Mouse (Mus musculus): ENCODE measurements around the gene Gabpb2. TPM values are rescaled to one million over a fixed set of nuclear protein-coding genes. Genes with fewer than 3 reads are reported as not detected.
"Not testable (repeated sequence)": the region's sequence is repeated elsewhere in the genome, so short reads cannot be mapped to it uniquely, and the experiment has no call there.

Gene Gabpb2
- polyA plus RNA-seq, 1 experiment from 2014 or later = 6.0 TPM

DNA sequence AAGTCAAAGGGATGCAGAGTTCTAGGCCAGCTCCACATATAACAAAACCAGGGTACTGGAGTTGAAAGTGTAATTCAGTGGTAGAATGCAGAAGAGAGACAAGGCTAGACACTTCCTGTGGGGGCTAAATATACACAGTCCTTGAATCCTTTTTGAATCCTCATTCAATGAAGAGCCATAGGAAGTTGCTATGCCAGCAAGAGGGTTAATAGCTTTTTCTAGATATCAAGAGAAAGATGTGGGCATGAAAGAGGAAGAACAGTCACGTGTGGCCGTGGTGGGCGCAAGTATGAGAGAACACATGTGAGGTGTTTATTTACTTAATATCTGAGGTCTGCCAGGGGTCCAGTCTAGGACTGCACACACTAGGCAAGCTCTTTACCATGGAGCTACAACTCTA lies 81.4 kb downstream of the Gabpb2 start:
- H3K4me1 ChIP-seq (ENCODE audit: control insufficient read depth, insufficient read depth, low read length) = peaks cover 10% of the 10 kb centered on the region
- H3K27ac ChIP-seq (ENCODE audit: low read length) = no peak overlapping the region
- 87% methylated on average over 3 of the region's 3 CpGs for WGBS
- H3K4me3 ChIP-seq (ENCODE audit: low read length) = no peak overlapping the region
- no peaks in the 10 kb centered on the region for H3K9me3 ChIP-seq (ENCODE audit: control insufficient read depth, low read length)
- no peaks in the 10 kb centered on the region for H3K36me3 ChIP-seq (ENCODE audit: control insufficient read depth, insufficient read depth, low read length)
- H3K9ac ChIP-seq (ENCODE audit: low read depth, low read length) = no peak overlapping the region
- ATAC-seq = no peak
- H3K4me2 ChIP-seq (ENCODE audit: low read depth, low read length) = no peak overlapping the region
- no peaks in the 10 kb centered on the region for H3K27me3 ChIP-seq (replicated peaks; ENCODE audit: control insufficient read depth, insufficient read depth, low read length)

DNA sequence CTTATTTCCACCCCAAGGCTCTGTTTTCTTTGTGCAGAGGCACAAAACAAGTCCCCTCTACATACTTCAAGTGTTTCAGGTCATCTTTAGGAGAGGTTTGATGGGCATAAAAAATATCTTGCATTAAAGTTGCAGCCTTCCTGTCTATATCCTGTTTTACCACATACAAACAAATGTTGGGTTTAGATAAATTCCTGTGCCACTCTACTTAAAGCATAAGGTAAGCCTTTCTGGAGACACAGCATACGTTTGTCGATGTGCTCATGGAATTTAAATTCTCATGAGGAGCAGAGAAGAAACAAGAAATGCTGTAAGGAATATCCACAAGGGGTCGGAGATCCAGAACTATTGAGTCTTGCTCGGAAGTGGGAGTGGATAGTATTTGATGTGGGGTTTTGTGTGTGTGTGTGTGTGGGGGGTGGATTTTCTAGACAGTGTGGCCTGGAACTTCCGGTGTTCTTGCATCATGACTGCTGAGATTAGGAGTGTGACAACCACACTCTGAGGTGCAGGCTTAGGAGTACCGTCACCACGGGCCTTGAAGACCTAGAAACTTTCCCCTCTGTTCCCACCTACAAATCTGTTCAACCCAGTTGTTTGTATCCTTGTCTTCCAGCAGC lies 82.2 kb downstream of the Gabpb2 start:
- no peaks in the 10 kb centered on the region for H3K27me3 ChIP-seq (replicated peaks; ENCODE audit: control insufficient read depth, insufficient read depth, low read length)
- H3K4me1 ChIP-seq (ENCODE audit: control insufficient read depth, insufficient read depth, low read length) = peaks cover 10% of the 10 kb centered on the region
- no peak overlapping the region; the same call in 1 of the 2 replicates for H3K27ac ChIP-seq (ENCODE audit: low read length)
- H3K9ac ChIP-seq (ENCODE audit: low read depth, low read length) = no peak overlapping the region; the same call in 1 of the 2 replicates
- H3K4me3 ChIP-seq (ENCODE audit: low read length) = peak overlapping the region; percentile 44
- 83% methylated on average over 7 of the region's 7 CpGs for WGBS
- no peak for ATAC-seq
- no peaks in the 10 kb centered on the region for H3K36me3 ChIP-seq (ENCODE audit: control insufficient read depth, insufficient read depth, low read length)
- H3K4me2 ChIP-seq (ENCODE audit: low read depth, low read length) = peak overlapping the region; percentile 60
- no peaks in the 10 kb centered on the region for H3K9me3 ChIP-seq (ENCODE audit: control insufficient read depth, low read length)

DNA sequence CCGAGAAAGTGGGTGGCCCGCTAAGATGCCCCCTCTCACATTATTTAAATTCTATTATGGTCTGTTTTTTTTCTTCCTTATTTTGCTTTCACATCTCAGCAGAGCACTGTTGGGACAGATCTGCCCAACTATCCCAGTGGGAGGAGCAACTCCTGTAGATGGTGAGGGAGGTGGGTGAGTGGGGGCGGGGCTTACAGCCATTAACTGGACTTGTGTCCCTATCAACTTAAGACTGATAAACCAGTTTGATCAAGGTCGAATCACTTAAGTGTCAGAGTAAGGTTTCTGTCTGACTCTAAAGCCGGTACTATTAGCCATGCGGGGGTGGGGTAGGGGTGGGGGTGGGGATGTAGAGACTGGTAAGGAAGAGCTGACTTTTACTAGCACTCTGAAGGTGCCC lies 82.7 kb downstream of the Gabpb2 start:
- Histone ChIP-seq H3K9ac (ENCODE audit: low read depth, low read length) (peak overlapping the region; percentile 37; the same call in 1 of the 2 replicates), H3K4me1 (ENCODE audit: control insufficient read depth, insufficient read depth, low read length) (peaks cover 10% of the 10 kb centered on the region)
- peak; percentile 65 for ATAC-seq

DNA sequence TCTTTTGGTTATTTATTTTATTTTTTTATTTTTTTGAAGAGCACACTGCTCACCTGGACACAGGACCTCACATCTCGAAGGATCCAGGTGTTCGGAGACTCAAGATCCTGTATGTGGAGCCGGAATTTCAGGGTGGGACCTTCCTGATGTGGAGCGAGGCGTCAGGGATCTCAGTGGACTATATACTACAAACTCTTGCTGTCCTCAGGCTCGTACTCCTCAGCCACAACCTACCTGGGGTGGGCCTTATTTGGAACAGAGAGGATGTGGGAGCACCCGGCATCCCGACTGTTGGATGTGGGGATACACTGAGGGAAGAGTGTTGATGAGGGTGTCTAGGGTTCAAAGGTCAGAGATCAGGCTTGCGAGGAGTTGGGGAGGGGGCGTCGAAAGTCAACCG lies 83.6 kb downstream of the Gabpb2 start:
- WGBS = no CpG with 5 or more reads among the region's 12 CpGs
- H3K36me3 ChIP-seq (ENCODE audit: control insufficient read depth, insufficient read depth, low read length); H3K4me2 ChIP-seq (ENCODE audit: low read depth, low read length); H3K27ac ChIP-seq (ENCODE audit: low read length); H3K9me3 ChIP-seq (ENCODE audit: control insufficient read depth, low read length); H3K27me3 ChIP-seq (replicated peaks; ENCODE audit: control insufficient read depth, insufficient read depth, low read length); H3K9ac ChIP-seq (ENCODE audit: low read depth, low read length): not testable (repeated sequence)
- ATAC-seq = peak; percentile 45
- Histone ChIP-seq H3K4me1 (ENCODE audit: control insufficient read depth, insufficient read depth, low read length) (peaks cover 10% of the 10 kb centered on the region), H3K4me3 (ENCODE audit: low read length) (peak overlapping the region; percentile 78; the same call in 1 of the 2 replicates)

More for the DNA sequence above, 82.7 kb downstream of the Gabpb2 start:
- H3K36me3 ChIP-seq (ENCODE audit: control insufficient read depth, insufficient read depth, low read length) = no peaks in the 10 kb centered on the region
- no peaks in the 10 kb centered on the region for H3K27me3 ChIP-seq (replicated peaks; ENCODE audit: control insufficient read depth, insufficient read depth, low read length)
- no peaks in the 10 kb centered on the region for H3K9me3 ChIP-seq (ENCODE audit: control insufficient read depth, low read length)
- peak overlapping the region; percentile 37; the same call in 1 of the 2 replicates for H3K27ac ChIP-seq (ENCODE audit: low read length)
- H3K4me3 ChIP-seq (ENCODE audit: low read length) = peak overlapping the region; percentile 44
- peak overlapping the region; percentile 60 for H3K4me2 ChIP-seq (ENCODE audit: low read depth, low read length)
- 16% methylated on average over 6 of the region's 6 CpGs for WGBS

DNA sequence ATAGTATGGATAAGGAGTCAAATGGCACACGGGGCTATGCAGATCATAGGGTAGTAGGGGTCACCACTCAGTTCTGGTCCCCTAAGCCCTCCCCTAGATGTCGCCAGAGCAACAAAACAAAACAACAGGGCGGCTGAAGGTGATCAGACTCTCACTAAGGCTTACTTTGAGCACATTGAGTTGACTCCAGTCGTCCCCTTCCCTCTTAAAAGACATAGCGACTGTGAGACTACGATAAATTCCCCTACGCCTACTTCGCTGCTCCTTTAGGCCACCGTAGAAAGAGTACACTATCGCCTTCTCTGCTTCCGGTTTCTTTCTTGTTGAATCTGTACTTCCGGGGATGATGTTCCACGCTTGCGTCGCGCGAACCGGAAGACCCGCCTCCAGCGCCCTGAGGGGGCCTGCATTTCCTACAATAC lies 84.0 kb downstream of the Gabpb2 start, which contains the start of the genes Scnm1 and Lysmd1:
Gene Scnm1, minus strand, starts transcription at position 332 of the 422 bp plus-strand sequence.
Gene Lysmd1, plus strand, starts transcription at position 409 of the 422 bp plus-strand sequence.
- under 1% methylated on average over 20 of the region's 20 CpGs for WGBS
- Histone ChIP-seq H3K27ac (ENCODE audit: low read length) (peak within 1 kb of the TSS; percentile 49; the same call in 1 of the 2 replicates), H3K9me3 (ENCODE audit: control insufficient read depth, low read length) (no peaks in the 10 kb centered on the region), H3K27me3 (replicated peaks; ENCODE audit: control insufficient read depth, insufficient read depth, low read length) (no peaks in the 10 kb centered on the region), H3K36me3 (ENCODE audit: control insufficient read depth, insufficient read depth, low read length) (0 out of 2 replicates have a peak, but pooled peaks cover 4% of the 10 kb centered on the region), H3K4me3 (ENCODE audit: low read length) (peak within 1 kb of the TSS; percentile 78), H3K4me2 (ENCODE audit: low read depth, low read length) (peak within 1 kb of the TSS; percentile 93), H3K9ac (ENCODE audit: low read depth, low read length) (peak within 1 kb of the TSS; percentile 78), H3K4me1 (ENCODE audit: control insufficient read depth, insufficient read depth, low read length) (peaks cover 10% of the 10 kb centered on the region)
- peak; percentile 93 for ATAC-seq

DNA sequence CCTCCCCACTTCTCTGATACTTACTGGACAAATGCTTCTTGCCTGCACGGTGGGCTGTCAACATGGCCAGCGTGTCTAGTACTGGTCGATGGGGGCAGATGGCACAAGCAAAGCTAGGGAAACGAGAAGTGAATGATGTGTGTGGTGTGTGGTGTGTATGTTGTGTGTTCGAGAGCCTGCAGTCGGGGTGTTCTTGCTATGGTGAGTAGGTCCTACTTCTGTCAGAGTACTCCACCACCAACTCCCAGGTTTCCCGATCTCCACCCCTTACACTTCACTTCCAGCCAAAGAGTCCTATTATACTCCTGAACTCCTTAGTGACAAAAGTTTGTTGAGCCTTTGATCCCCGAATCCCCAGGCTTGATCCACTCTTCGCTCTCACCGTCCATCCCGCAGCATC lies 84.5 kb downstream of the Gabpb2 start:
- Histone ChIP-seq H3K36me3 (ENCODE audit: control insufficient read depth, insufficient read depth, low read length) (0 out of 2 replicates have a peak, but pooled peaks cover 4% of the 10 kb centered on the region), H3K27me3 (replicated peaks; ENCODE audit: control insufficient read depth, insufficient read depth, low read length) (no peaks in the 10 kb centered on the region), H3K4me1 (ENCODE audit: control insufficient read depth, insufficient read depth, low read length) (peaks cover 10% of the 10 kb centered on the region), H3K4me3 (ENCODE audit: low read length) (peak overlapping the region; percentile 78), H3K27ac (ENCODE audit: low read length) (0 out of 2 replicates have a peak overlapping the region, but pooled peaks have one; percentile 49), H3K9me3 (ENCODE audit: control insufficient read depth, low read length) (no peaks in the 10 kb centered on the region), H3K4me2 (ENCODE audit: low read depth, low read length) (peak overlapping the region; percentile 93), H3K9ac (ENCODE audit: low read depth, low read length) (peak overlapping the region; percentile 78)
- WGBS = 53% methylated on average over 11 of the region's 11 CpGs
- peak; percentile 9; the same call in 1 of the 2 replicates for ATAC-seq

DNA sequence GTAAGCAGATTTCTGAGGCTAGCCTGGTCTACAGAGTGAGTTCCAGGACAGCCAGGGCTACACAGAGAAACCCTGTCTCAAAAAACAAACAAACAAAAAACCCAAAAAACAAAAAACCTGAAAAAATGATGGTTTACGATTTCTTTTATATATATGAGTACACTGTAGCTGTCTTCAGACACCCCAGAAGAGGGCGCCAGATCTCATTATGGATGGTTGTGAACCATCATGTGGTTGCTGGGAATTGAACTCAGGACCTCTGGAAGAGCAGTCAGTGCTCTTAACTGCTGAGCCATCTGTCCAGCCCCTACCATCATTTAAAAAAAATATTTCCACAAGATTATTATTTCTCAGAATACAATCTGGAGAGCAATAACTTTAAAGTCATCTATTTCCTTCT lies 85.3 kb downstream of the Gabpb2 start:
- not testable (repeated sequence) for H3K9ac ChIP-seq (ENCODE audit: low read depth, low read length); H3K27me3 ChIP-seq (replicated peaks; ENCODE audit: control insufficient read depth, insufficient read depth, low read length); H3K36me3 ChIP-seq (ENCODE audit: control insufficient read depth, insufficient read depth, low read length); H3K27ac ChIP-seq (ENCODE audit: low read length); H3K4me3 ChIP-seq (ENCODE audit: low read length); H3K4me2 ChIP-seq (ENCODE audit: low read depth, low read length); H3K9me3 ChIP-seq (ENCODE audit: control insufficient read depth, low read length); ATAC-seq
- H3K4me1 ChIP-seq (ENCODE audit: control insufficient read depth, insufficient read depth, low read length) = peaks cover 10% of the 10 kb centered on the region
- WGBS = 86% methylated on average over 2 of the region's 2 CpGs

Small RNA genes within 50 kb of the gene (microRNA-seq; reads per million reads assigned to microRNA genes)
- not detected for gene Mir8099-1

Other genes starting within 250 kb of the Gabpb2 start
- gene Pi4kb, start 243.2 kb downstream of the Gabpb2 start, polyA plus RNA-seq (2015; fragmentation: Nextera tagmentation; extraction: Ambion mirVana) = 21.7 and 22.9 TPM in 2 replicates
- 16.9 and 17.6 TPM in 2 replicates for gene Zfp687, start 202.5 kb downstream of the Gabpb2 start, polyA plus RNA-seq (2015; fragmentation: Nextera tagmentation; extraction: Ambion mirVana)
- 196 and 226 TPM in 2 replicates for gene Psmd4, start 175.3 kb downstream of the Gabpb2 start, polyA plus RNA-seq (2015; fragmentation: Nextera tagmentation; extraction: Ambion mirVana)
- 14.5 and 15.5 TPM in 2 replicates for gene Pip5k1a, start 111.0 kb downstream of the Gabpb2 start, polyA plus RNA-seq (2015; fragmentation: Nextera tagmentation; extraction: Ambion mirVana)
- 110 and 120 TPM in 2 replicates for gene Vps72, start 106.9 kb downstream of the Gabpb2 start, polyA plus RNA-seq (2015; fragmentation: Nextera tagmentation; extraction: Ambion mirVana)
- 1.1 and 1.2 TPM in 2 replicates for gene Tmod4, start 93.4 kb downstream of the Gabpb2 start, polyA plus RNA-seq (2015; fragmentation: Nextera tagmentation; extraction: Ambion mirVana)
- 56.9 and 62.2 TPM in 2 replicates for gene Scnm1, start 83.9 kb downstream of the Gabpb2 start, polyA plus RNA-seq (2015; fragmentation: Nextera tagmentation; extraction: Ambion mirVana)
- 9.8 and 11.0 TPM in 2 replicates for gene Lysmd1, start 83.8 kb downstream of the Gabpb2 start, polyA plus RNA-seq (2015; fragmentation: Nextera tagmentation; extraction: Ambion mirVana)
- 4.9 and 5.3 TPM in 2 replicates for gene Tnfaip8l2, start 75.6 kb downstream of the Gabpb2 start, polyA plus RNA-seq (2015; fragmentation: Nextera tagmentation; extraction: Ambion mirVana)
- 1.1 and 2.3 TPM in 2 replicates for gene Sema6c, start 57.5 kb downstream of the Gabpb2 start, polyA plus RNA-seq (2015; fragmentation: Nextera tagmentation; extraction: Ambion mirVana)
- 67.8 and 73.8 TPM in 2 replicates for gene Cdc42se1, start 10.8 kb upstream of the Gabpb2 start, polyA plus RNA-seq (2015; fragmentation: Nextera tagmentation; extraction: Ambion mirVana)
- gene Mllt11, start 14.3 kb upstream of the Gabpb2 start, polyA plus RNA-seq (2015; fragmentation: Nextera tagmentation; extraction: Ambion mirVana) = 15.0 and 15.5 TPM in 2 replicates
- 0.17 and 0.29 TPM in 2 replicates for gene Gm128, start 23.7 kb upstream of the Gabpb2 start, polyA plus RNA-seq (2015; fragmentation: Nextera tagmentation; extraction: Ambion mirVana)
- gene Bnipl, start 33.3 kb upstream of the Gabpb2 start, polyA plus RNA-seq (2015; fragmentation: Nextera tagmentation; extraction: Ambion mirVana) = 0.51 and 0.72 TPM in 2 replicates
- gene Mindy1, start 63.4 kb upstream of the Gabpb2 start, polyA plus RNA-seq (2015; fragmentation: Nextera tagmentation; extraction: Ambion mirVana) = 39.8 and 41.4 TPM in 2 replicates
- 15.0 and 16.1 TPM in 2 replicates for gene Prune1, start 64.2 kb upstream of the Gabpb2 start, polyA plus RNA-seq (2015; fragmentation: Nextera tagmentation; extraction: Ambion mirVana)
- gene Anxa9, start 89.3 kb upstream of the Gabpb2 start, polyA plus RNA-seq (2015; fragmentation: Nextera tagmentation; extraction: Ambion mirVana) = 1.9 and 2.0 TPM in 2 replicates
- gene Cers2, start 96.9 kb upstream of the Gabpb2 start, polyA plus RNA-seq (2015; fragmentation: Nextera tagmentation; extraction: Ambion mirVana) = 165 and 168 TPM in 2 replicates
- 24.6 and 24.8 TPM in 2 replicates for gene Setdb1, start 139.3 kb upstream of the Gabpb2 start, polyA plus RNA-seq (2015; fragmentation: Nextera tagmentation; extraction: Ambion mirVana)
- not detected in 2 replicates for gene 4930558C23Rik, start 184.9 kb upstream of the Gabpb2 start, polyA plus RNA-seq (2015; fragmentation: Nextera tagmentation; extraction: Ambion mirVana)
- gene Arnt, start 216.5 kb upstream of the Gabpb2 start, polyA plus RNA-seq (2015; fragmentation: Nextera tagmentation; extraction: Ambion mirVana) = 30.8 and 31.9 TPM in 2 replicates